Mouse (Mus musculus) embryonic facial prominence, embryonic 13.5 days (tissue): Measurements from ENCODE around the gene Gm815. TPM values are rescaled to one million over a fixed set of nuclear protein-coding genes. Genes with fewer than 3 reads are reported as not detected.

Source experiments
- ATAC-seq: fragments of 200-750 bp; cut with Nextera tagmentation; 2 replicates; pipeline ENCODE4 v1.8.0; 2017; ENCODE audit warnings: low read depth; ENCODE audit not compliant: insufficient number of reproducible peaks, insufficient read depth, low FRiP score, low TSS enrichment
- H3K27ac ChIP-seq: fragments of 300-500 bp; sonication (generic); 2 replicates; pipeline ENCODE4 v1.5.1; 2015; ENCODE audit warnings: moderate library complexity, mild to moderate bottlenecking, inconsistent platforms
- H3K27me3 ChIP-seq: fragments of 300-500 bp; sonication (generic); 2 replicates; pipeline ENCODE4 v1.6.1; 2015; ENCODE audit warnings: mild to moderate bottlenecking, inconsistent platforms
- H3K36me3 ChIP-seq: fragments of 300-500 bp; sonication (generic); 2 replicates; pipeline ENCODE4 v1.6.1; 2015; ENCODE audit warnings: mild to moderate bottlenecking, inconsistent platforms
- H3K4me1 ChIP-seq: fragments of 300-500 bp; sonication (generic); 2 replicates; pipeline ENCODE4 v1.6.1; 2015; ENCODE audit warnings: inconsistent platforms
- H3K4me2 ChIP-seq: fragments of 300-500 bp; sonication (generic); 2 replicates; pipeline ENCODE4 v1.6.1; 2015; ENCODE audit warnings: moderate library complexity, mild to moderate bottlenecking, inconsistent platforms
- H3K4me3 ChIP-seq: fragments of 300-500 bp; sonication (generic); 2 replicates; pipeline ENCODE4 v1.5.1; 2015; ENCODE audit warnings: mild to moderate bottlenecking, inconsistent platforms
- H3K9ac ChIP-seq: fragments of 300-500 bp; sonication (generic); 2 replicates; pipeline ENCODE4 v1.6.1; 2015; ENCODE audit warnings: mild to moderate bottlenecking, inconsistent platforms
- H3K9me3 ChIP-seq: fragments of 300-500 bp; sonication (generic); 2 replicates; pipeline ENCODE4 v1.6.1; 2016; ENCODE audit warnings: inconsistent platforms
- WGBS: fragments of 180-500 bp; shearing (Covaris S2); methylation state at CpG from one replicate; pipeline ENCODE4 v1.1.7; 2015; ENCODE audit warnings: mixed read lengths; 5-methylcytosine and 5-hydroxymethylcytosine counted together
- polyA plus RNA-seq: library from polyadenylated mRNA; unstranded; fragments of >200 nt; fragmentation: Nextera tagmentation; extraction: Ambion mirVana; gene quantifications from 2 replicates; pipeline ENCODE4 v1.2.1, GENCODE M21; 2015

Gm815 gene
- polyA plus RNA-seq, 1 experiment from 2014 or later = not detected

DNA sequence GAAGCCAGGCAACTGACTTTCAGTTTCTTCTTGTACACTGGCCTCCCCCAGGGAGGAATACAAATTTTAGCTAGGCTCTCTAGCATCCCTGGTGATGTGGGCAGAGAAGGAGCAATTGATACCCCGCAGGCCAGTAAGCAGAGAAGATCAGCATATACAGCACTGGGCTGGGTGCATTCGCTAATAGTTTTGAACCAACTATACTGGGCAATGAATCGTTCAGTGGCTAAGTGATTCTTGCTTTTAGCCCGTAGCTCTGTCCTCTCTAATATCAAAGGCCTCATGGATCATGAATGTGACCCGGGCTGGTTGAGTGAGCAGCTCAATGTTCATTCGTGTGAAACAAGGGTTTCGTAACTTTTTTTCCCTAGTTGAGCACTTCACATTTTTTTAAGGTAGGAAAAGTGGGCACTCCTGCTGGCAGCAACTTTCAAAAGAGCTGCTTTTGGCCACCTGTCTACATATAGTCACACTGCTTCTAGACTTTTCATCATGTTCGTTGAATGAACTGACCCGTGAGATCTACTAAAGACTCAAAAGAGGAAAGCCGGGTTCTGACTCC is 3.7 kb upstream of the Gm815 start:
- 90% methylated on average over 10 of the region's 10 CpGs for WGBS

DNA sequence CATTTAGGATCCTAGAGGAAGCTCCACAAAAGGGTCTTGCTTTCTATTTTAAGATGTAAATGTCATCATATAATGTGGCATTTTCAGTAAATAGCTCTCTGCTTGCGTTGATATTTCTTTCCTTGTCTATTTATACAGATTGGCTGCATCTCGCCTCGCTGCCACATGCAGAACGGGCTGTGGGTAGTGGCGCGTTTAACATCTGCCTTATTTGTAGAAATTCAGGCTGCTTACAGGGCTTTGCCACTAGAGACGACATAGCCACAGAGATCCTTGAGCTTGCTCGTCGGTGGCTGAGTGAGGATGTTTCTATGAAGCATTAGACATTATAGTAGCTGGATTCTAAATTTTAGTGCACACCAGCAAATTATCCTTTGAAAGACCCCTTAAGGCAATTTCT is 2.5 kb downstream of the Gm815 start:
- H3K4me1 ChIP-seq = peaks cover 4% of the 10 kb centered on the region; the same call in 1 of the 2 replicates
- no peak overlapping the region for H3K4me2 ChIP-seq
- H3K4me3 ChIP-seq = no peak overlapping the region
- H3K27me3 ChIP-seq = no peaks in the 10 kb centered on the region
- no peak for ATAC-seq
- H3K9me3 ChIP-seq = no peaks in the 10 kb centered on the region
- H3K9ac ChIP-seq = no peak overlapping the region
- 77% methylated on average over 9 of the region's 9 CpGs for WGBS
- no peaks in the 10 kb centered on the region for H3K36me3 ChIP-seq
- no peak overlapping the region for H3K27ac ChIP-seq

More for the DNA sequence above, 3.7 kb upstream of the Gm815 start:
- ATAC-seq = no peak
- Histone ChIP-seq H3K27ac (no peak overlapping the region), H3K4me2 (no peak overlapping the region), H3K9ac (no peak overlapping the region), H3K27me3 (no peaks in the 10 kb centered on the region), H3K9me3 (no peaks in the 10 kb centered on the region), H3K4me3 (no peak overlapping the region), H3K36me3 (no peaks in the 10 kb centered on the region), H3K4me1 (0 out of 2 replicates have a peak, but pooled peaks cover 5% of the 10 kb centered on the region)

DNA sequence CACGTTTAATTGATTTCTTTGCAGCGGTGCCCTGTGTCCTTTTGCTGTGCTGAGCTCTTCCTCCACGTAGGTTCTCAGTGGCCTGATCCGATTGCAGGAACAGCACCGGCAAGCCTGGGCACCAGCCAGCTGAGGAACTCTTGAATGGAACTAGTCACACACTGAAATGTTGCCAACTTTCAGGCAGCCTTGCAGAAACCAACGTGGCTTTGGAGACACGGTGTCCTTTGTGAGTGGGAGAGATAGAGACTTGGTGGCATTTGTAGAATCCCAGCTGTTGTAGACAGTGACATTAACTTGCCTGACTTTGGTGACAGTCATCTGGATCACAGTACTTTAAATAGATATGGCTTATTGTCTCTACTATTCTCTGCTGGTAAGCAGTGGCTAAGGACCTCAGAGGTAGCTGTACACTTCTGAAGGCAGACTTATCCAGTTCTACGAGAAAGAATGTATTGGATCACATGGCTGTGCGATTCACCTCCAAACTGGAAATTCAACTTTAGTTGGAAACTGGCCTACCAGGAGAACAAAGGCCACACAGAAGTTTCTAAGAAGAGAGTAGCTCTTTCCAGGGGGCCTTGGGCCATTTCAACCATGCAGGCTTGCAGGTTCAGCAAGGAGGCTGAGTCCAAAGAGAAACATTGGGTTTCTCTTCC is 5.8 kb downstream of the Gm815 start:
- H3K36me3 ChIP-seq = no peaks in the 10 kb centered on the region
- peak overlapping the region; percentile 53; the same call in 1 of the 2 replicates for H3K27ac ChIP-seq
- no peak overlapping the region for H3K4me3 ChIP-seq
- no peak overlapping the region for H3K4me2 ChIP-seq
- no peaks in the 10 kb centered on the region for H3K27me3 ChIP-seq
- 54% methylated on average over 9 of the region's 9 CpGs for WGBS
- no peak overlapping the region for H3K9ac ChIP-seq
- H3K4me1 ChIP-seq = peaks cover 4% of the 10 kb centered on the region; the same call in 1 of the 2 replicates
- no peaks in the 10 kb centered on the region for H3K9me3 ChIP-seq
- no peak for ATAC-seq

DNA sequence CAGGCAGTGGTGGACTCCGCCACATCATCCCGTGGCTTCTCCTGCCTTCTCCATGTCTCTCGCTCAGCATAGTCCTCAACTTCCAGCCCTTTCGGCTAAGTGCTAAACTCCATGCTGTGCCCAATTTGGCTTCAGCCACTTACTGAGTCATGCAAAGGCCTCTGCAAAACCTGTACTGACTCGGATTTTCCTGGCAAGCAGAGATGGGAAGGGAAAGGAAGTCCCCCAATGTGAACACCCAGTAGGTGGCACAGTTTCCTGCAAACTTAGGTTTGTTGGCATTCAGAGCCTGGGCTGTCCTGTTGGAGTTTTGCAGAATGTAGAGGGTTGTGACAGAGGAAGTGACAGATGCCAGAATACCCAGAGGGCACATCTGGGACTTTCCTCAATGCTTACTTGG is 7.2 kb downstream of the Gm815 start:
- H3K36me3 ChIP-seq = no peaks in the 10 kb centered on the region
- H3K4me1 ChIP-seq = peaks cover 4% of the 10 kb centered on the region; the same call in 1 of the 2 replicates
- no peak for ATAC-seq
- no peak overlapping the region for H3K9ac ChIP-seq
- no peaks in the 10 kb centered on the region for H3K9me3 ChIP-seq
- H3K4me2 ChIP-seq = no peak overlapping the region
- H3K27ac ChIP-seq = no peak overlapping the region; the same call in 1 of the 2 replicates
- no peak overlapping the region for H3K4me3 ChIP-seq
- no peaks in the 10 kb centered on the region for H3K27me3 ChIP-seq
- 67% methylated on average over 5 of the region's 5 CpGs for WGBS

DNA sequence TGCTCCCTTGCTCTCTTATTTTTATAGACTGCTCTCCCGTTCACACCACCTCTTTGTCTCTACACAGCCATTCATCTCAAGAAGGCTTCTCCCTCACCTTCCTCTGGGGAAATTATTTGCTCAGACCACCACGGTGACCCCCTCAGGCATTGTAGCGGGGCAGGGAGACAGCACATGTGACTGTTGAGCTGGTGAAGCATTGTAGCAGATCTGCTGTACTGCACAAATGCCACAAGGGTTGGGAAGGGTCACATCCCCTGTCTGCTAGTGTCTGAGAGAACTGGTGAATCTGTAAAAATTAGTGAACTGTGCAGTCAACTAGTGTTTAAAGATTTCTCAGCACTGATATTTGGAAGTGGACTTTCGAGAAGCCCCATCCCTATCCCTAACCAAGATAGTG is 16.5 kb downstream of the Gm815 start:
- Histone ChIP-seq H3K9ac (no peak overlapping the region), H3K27ac (no peak overlapping the region), H3K36me3 (no peaks in the 10 kb centered on the region), H3K4me2 (no peak overlapping the region), H3K27me3 (no peaks in the 10 kb centered on the region), H3K4me3 (no peak overlapping the region), H3K4me1 (no peaks in the 10 kb centered on the region), H3K9me3 (no peaks in the 10 kb centered on the region; the same call in 1 of the 2 replicates)
- 55% methylated on average over 4 of the region's 4 CpGs for whole genome bisulfite sequencing
- no peak for ATAC-seq

DNA sequence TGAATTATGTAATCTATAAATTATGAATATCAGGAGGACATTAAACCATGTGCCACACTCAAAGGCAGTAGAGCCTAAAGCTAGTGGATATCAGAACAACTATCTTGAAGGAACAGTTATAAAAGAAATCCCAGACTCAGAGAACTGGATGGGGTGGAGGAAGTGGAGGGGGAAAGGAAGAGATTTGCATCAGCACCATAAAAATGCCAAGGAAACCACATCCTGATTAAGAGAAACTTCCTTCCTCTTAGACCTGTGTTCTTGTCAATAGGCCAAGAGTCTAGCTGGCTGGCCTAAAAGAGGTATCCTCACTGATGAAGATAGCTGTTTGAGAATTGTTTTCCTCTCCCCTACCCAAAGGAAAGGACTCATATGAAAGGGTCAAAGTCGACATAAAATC is 28.6 kb downstream of the Gm815 start:
- H3K4me1 ChIP-seq = peaks cover 5% of the 10 kb centered on the region; the same call in 1 of the 2 replicates
- no peaks in the 10 kb centered on the region for H3K27me3 ChIP-seq
- ATAC-seq = no peak
- no peak overlapping the region for H3K9ac ChIP-seq
- no peaks in the 10 kb centered on the region for H3K9me3 ChIP-seq
- no peak overlapping the region for H3K4me3 ChIP-seq
- no peak overlapping the region for H3K27ac ChIP-seq
- H3K4me2 ChIP-seq = no peak overlapping the region
- WGBS = 55% methylated on average over 1 of the region's 1 CpGs
- no peaks in the 10 kb centered on the region for H3K36me3 ChIP-seq

DNA sequence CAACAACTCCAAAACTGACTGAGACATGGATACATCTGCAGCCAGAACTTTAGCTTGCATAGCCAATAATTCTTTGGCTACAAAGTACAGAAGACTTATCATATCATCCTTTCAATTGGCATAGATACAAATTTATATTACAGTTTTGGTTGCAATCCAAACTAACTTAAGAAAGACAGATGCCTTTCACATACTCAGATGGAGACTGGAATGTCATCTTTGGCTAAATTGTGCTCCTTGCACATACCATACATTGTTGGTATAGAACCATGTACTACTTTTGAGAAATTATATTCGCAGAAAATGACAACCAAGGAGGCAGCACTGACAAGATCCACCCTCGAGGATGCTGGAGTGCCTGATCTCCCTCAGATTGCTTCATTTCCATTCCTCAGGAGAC is 35.1 kb downstream of the Gm815 start:
- Histone ChIP-seq H3K9ac (no peak overlapping the region), H3K27ac (no peak overlapping the region), H3K36me3 (no peaks in the 10 kb centered on the region), H3K4me1 (no peaks in the 10 kb centered on the region), H3K27me3 (no peaks in the 10 kb centered on the region), H3K4me3 (no peak overlapping the region), H3K9me3 (no peaks in the 10 kb centered on the region), H3K4me2 (no peak overlapping the region)
- no peak for ATAC-seq
- WGBS = 55% methylated on average over 2 of the region's 2 CpGs

DNA sequence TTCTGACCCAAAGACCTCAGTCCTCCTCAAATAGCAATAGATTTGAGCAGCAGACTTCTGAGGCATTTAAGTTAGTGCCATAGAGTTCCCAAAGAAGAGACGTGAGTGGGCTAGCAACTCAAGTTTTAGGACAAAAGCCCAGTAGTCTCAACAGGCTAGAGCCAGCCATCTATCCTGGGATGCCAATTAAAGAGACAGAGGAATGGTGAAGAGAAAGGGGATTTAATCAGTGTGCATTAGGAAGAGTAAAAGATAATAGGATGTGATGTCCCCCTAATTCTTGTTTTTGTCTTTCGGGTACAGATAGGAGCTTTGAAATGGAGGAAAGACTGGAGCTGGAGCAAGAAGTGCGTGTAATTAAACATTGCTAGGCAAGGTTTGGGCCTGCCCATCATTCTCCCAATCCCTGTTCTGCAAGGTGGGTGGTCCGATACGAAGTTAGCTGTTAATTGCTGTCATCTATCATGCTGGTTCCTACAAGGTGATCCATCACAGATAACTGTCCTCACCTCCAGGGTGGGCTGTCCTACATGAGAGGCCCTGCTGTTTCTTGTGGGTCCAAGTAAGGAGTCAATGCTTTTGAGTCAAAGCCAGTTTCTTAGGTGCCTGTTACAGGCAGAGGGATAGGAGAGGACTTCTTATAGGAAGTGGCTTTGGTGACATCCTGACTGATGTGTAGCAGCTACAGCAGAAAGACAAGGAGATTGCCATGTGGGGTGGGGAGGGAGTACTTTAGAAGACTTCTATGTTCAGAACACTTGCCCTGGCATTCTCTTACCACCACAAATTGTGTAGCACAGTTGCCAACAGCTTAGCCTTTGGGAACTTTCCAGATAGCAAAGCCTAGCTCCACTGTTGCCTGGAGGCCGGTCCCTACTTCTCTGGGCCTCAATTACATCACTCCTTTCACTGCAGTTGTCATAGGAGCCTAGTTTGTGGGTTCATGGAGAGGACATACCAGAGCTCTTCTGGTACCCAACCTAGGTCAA is 44.9 kb downstream of the Gm815 start:
- Histone ChIP-seq H3K4me1 (no peaks in the 10 kb centered on the region), H3K9ac (no peak overlapping the region), H3K27me3 (no peaks in the 10 kb centered on the region), H3K36me3 (no peaks in the 10 kb centered on the region), H3K4me2 (no peak overlapping the region), H3K4me3 (no peak overlapping the region), H3K9me3 (no peaks in the 10 kb centered on the region), H3K27ac (no peak overlapping the region)
- 76% methylated on average over 6 of the region's 6 CpGs for WGBS
- no peak for ATAC-seq

DNA sequence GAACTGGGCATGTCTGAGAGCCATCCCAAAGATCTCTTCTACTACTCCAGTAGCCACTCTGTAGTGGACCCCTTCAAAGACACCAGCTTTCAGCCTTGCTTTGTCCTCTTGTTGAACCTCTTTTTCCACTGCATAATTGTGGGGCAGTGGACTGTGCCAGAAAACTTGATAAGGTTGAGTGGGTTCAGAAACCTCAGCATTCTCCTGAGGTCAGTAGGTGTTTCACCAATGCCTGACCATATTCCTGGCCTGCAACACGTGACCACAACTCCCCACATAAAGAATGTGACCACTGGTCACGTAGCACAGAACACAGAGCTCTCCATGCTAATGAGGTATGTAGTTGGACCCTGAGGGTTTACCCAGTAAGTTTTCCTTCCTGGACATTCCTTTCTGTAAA is 48.5 kb downstream of the Gm815 start:
- H3K27ac ChIP-seq = no peak overlapping the region
- H3K27me3 ChIP-seq = no peaks in the 10 kb centered on the region
- no peaks in the 10 kb centered on the region for H3K9me3 ChIP-seq
- no peak overlapping the region for H3K9ac ChIP-seq
- H3K4me3 ChIP-seq = no peak overlapping the region
- ATAC-seq = no peak
- no peaks in the 10 kb centered on the region for H3K36me3 ChIP-seq
- no peak overlapping the region for H3K4me2 ChIP-seq
- 66% methylated on average over 2 of the region's 2 CpGs for WGBS
- H3K4me1 ChIP-seq = peaks cover 7% of the 10 kb centered on the region; the same call in 1 of the 2 replicates
